Mouse (Mus musculus): ENCODE data around the gene Frat1. TPM values are rescaled to one million over a fixed set of nuclear protein-coding genes. Genes with fewer than 3 reads are reported as not detected.

Gene Frat1
- 10 to 100 TPM; 22.4 to 24.8 TPM for total RNA-seq (2021)

DNA sequence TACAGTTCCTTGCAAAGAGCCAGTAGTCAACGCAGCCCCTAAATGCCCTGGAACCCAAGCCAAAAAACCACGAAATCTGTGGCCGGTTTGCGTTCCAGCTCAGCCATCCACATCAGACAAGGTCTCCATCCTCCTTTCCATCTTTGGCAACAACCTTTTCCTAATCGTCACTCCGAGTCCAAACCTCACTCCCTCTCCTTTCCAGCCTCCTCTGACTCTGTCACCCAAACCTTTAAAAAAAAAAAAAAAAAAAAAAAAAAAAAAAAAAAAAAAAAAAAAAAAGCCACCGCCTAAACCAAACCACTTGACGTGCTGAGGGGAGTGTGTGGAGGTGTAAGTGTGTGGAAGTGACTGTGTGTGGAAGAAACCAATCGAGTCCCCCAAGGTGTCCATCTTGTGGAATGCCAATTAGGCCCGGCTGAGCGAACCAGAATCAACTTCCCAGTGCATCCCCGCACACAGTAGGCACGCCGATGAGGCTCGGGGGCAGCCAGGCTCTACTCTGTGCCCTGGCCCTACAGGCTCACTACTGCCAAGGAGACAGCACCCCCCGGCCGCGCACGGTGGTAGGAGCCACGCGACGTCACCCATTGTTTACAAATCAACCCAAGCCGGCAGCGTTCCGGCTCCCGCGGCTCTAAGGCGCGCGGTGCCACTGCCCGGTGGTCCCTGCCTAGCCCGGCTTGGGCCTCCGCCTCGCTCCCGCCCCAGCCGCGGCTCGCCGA is at the start of gene Frat1:
TSS of gene Frat1 (plus strand) at position 590 of the 725 bp plus-strand sequence.
- peak; percentile 80 to 92 for DNase-seq (ENCODE audit: extremely low spot score in 1 of 2, low spot score in 1 of 2)

DNA sequence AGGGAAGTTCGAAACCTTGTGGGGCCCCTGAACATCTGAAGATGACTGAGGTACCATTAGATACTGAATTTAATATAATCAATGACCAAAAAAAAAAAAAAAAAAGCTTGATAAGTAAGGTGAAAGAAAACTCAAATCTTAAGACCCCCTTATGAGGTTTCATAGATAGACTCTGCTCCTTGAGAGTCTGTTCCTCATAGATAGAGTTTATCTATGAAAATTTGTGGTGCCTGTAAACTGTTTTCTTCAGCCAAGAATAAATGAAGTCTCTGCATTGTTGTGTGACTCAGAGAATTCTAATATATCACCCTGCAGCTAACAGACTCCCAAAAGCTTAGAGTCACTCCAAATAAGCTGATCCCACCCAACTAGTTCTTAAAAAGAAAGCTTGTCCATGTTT is 42.9 kb upstream of the Frat1 start:
- DNase-seq (ENCODE audit: extremely low spot score in 1 of 2, low spot score in 1 of 2): no peak

DNA sequence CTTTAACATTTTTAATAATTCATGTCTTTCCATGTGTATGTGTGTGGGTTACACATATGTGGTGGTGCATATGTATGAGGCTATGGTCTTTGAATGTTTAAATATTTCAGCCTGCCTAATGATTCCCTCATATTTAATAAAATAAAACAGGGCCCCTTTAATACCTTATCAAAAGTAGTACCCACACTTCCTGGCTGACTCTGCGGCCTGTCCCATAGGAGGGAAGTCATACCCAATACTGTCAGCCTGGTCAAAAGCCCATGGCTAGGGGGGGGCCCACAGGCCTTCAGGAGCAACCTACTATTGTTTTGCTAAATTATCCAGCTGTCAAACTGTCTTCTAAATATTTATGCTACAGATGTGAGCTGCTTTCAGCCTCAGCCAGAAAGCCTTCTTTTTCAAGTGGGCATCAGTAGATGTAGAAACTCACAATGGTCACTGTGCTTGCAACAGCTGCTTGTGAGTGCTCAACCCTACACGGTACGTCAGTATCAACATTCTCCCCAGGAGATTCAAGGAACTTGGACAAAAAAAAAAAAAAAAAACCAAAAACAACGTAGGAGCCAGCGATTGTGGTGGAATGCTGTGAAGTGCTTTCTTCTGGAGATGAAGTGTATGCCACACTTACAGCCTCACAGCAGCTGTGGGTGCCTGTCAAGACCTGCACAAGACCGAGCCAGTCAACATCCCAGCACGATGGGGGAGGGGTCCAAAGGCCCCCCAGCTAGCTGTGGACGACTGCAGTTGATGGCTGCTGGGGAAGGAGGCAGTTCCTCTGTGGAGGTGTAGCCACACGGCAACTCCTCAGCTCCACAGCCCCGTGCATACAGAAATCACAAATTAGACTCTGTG is 40.4 kb upstream of the Frat1 start:
- DNase-seq (ENCODE audit: extremely low spot score in 1 of 2, low spot score in 1 of 2): no peak

DNA sequence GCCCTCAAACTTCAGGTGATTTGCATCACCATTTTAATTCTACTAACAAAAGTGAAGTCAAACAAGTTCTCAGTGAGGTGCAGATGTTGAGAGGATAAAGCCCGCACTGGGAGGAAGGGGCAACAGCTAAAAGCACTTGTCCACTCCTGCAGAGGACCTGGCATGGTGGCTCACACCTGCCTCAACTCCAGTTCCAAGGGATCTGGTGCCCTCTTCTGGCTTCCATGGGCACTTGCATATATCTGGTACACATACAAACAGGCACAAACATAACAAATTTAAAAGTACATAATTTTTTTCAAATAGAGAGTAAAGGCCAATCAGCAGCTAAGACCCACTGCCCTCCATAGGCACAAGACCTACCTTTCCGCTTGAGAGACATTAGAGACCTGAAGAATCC is 38.4 kb upstream of the Frat1 start:
- no peak for DNase-seq (ENCODE audit: extremely low spot score in 1 of 2, low spot score in 1 of 2)

DNA sequence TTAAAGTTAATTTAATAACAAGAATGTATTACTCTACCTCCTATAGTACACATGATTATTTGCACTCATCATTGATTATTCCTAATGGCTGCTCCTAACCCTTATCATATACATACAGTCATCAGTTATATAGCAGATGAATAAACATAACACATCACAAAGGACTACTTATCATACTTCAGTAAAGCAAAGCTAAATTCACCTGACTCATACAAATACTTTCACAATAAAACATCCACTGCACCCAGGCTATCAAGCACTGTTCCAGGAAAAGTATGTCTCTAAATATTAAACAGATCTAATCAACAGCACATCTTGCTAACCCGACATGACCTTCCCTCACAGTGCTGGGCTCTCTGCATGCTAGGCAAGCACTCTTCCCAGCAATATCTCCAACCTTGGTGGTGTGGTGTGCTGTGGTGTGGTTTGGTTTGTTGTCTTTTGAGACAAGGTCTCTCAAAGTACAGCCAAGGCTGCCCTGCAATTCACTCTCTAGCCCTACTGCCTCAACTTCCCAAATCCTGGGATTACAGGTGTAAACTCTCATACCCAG is 36.8 kb upstream of the Frat1 start:
- no peak for DNase-seq (ENCODE audit: extremely low spot score in 1 of 2, low spot score in 1 of 2)

DNA sequence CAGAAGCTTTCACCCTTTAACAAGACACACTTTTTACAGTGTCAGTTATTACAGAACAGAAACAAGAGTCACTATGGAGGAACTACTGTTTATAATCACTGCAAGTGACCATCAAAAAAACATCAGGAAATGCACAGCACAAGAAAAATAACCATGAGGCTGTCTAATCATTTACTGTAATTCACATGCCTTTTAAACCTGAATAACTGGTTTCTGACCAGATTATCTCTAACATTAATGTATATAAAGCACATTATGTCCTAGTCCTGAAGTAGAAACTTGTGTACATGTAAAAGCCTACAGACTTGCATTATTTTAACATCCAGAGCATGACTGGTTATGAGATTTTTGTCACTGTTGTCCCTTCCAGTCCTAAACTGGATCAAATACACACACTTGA is 35.8 kb upstream of the Frat1 start:
- DNase-seq (ENCODE audit: extremely low spot score in 1 of 2, low spot score in 1 of 2): no peak

DNA sequence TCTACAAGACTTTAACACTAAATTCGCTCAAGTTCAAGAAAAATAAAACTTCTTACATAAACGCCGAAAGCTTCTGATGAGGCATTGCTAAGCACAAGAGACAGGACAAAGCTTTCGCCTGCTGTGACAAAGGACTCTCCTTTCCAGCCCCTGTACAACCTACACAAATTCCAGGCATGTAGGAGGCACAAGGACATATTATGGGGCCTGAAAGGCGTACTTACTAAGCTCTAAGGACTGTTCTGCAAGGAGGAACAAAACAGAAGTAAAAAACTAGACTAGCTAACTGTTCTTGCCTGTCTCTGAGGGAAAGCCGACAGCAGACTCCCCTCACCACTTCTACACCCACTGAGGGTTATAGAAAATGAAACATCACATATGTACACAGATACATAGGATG is 34.9 kb upstream of the Frat1 start:
- no peak for DNase-seq (ENCODE audit: extremely low spot score in 1 of 2, low spot score in 1 of 2)

DNA sequence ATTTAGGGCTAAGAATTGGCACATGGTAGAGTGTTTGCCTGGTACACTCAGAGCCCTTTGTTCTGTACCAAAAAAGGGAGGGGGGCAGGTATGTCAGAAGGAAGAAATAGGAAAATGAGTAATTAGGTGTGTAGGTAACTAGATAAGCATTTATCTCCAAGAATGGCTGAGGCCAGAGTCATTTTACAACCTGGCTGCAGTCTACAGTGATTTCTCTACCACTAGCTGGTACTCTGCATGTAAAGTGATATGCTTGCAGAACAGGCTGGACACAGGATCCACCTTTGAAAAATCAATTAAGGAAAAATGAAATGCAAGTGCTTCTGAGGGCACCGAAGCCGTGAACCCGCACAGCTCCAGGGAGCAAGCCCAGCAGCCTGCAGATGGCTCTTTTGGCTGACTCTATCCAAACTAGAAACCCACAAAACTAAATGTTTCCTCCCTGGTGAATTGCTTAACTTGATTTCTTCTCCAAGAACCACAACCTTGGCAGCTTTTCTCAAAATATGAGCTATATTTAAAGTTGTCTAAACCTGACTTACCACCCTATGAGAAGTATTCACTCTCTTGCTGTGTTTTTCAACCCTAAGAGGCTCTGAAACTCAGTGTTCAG is 33.5 kb upstream of the Frat1 start:
- no peak for DNase-seq (ENCODE audit: extremely low spot score in 1 of 2, low spot score in 1 of 2)

DNA sequence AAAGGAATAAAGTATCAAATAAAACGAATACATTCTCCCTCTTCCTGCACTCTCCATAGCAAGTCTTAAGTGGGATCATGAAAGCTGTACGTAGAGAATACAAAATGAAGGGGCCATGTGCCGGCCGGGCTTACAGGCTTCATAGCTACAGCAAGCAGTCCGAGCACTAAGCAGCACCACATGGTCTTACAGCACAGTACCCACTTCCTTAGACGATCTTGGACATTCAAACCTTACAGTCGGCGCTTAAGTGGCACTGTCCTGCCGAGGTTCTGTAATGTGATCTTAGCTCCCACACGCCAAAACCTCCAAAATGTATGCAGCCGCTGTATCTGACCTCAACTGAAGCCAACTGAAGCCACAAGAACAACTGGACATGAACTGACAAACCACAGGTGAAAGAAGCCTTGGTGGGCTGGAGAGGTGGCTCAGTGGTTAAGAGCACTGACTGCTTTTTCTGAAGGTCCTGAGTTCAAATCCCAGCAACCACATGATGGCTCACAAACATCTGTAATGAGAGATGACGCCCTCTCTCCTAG is 32.9 kb upstream of the Frat1 start:
- DNase-seq (ENCODE audit: extremely low spot score in 1 of 2, low spot score in 1 of 2): no peak

DNA sequence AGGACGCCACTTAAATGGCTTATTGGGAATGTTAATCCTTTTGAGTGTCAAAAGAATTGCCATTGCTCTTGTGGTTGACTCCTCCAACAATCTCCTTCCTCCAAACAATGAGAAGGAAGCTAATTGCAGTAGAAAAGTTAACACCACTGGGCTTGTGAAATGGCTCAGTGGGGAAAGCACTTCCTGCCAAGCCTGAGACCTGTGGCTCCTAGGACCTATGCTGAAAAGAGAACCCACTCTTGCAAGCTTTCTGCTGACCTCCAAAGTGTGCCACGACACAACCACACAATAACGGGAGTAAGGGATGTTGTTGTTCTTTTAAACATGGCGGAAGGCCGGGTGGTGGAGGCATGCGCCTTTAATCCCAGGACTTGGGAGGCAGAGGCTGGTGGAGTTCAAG is 32.2 kb upstream of the Frat1 start:
- DNase-seq (ENCODE audit: extremely low spot score in 1 of 2, low spot score in 1 of 2): no peak

DNA sequence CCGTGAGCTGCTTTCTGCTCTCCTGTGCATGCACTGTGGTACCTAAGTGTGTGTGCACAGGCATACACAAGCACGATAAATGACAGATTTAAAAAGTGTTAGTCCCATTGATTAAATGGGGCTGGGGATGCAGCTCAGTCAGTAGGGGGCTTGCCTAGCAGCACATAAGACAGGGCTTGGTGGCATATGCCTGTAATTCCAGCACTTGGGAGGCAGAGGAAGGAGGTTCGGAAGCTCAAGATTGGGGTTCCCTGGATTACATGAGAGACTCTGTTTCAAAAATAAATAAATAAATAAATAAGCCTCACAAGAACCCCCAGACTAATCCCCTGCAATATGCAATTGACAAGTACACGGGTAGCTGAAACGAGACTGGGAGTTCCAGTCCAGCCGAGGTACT is 29.3 kb upstream of the Frat1 start:
- DNase-seq (ENCODE audit: extremely low spot score in 1 of 2, low spot score in 1 of 2): no peak

DNA sequence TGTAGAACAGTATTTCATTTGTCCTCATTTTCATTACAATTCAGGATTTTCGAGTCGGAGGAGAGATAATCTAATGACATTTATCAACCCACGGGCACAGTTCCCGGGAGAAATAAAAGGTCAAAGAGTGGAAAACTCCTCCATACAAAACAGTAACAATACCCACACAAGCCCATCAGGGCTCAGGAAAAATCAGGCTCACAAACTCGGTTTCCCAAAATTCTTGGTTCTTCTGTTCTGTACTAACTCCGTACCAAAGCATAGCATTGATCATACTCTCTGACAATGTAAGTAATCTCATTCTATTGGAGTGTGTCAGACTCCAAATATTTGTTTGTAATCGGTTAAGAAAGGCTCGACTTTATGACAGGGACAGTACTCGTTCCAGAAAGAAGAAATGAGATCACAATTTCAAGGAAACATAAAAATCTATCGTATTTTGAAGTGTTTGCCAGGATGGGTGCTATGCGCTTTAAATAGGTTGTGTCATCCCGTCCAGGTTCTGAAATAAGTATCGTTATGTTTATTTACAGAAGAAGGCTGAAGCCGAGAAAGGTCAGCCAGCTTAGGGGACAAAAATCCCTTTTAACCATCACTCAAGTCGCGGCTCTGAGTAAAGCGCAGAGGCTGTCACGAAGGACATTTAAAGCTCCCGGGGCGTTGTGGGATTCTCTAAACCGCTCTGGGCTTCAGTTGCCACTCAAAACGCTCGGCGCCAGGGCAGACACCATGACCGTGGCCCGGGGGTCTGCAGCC is 28.6 kb upstream of the Frat1 start:
- DNase-seq (ENCODE audit: extremely low spot score in 1 of 2, low spot score in 1 of 2): peak in 1 of 2 experiments; percentile 8

DNA sequence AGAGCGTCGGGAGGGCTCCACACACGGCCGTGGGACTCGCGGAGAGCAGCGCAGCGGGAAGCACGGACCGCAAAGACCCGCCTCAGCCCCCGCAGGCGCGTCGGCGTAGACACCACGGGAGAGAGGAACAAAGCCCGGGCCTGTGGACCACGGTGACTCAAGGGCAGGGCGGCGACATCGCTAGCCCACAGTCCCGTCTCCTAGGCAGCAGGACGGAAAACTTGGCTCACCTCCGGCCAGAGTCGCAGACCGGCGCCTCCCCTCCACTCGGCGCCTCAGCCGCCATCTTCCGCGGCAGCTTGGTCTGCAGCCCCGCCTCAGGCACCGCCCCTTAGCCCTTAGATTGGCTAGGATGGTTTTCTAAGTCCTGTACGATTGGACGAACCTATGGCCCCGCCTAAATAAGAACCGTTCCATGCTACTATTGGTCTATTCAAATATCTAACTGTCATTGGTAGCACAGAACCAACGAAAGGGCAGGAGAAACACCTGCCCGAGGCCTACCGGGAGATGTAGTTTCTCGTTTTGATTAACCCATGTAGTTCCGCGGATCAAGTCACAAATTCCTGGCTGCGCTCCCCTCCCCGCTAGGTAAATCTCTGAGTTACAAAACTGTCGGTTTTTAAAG is 27.9 kb upstream of the Frat1 start, which contains the start of gene Arhgap19:
TSS of gene Arhgap19 (minus strand) at position 306 of the 628 bp plus-strand sequence.
- DNase-seq (ENCODE audit: extremely low spot score in 1 of 2, low spot score in 1 of 2): peak; percentile 63 to 65

DNA sequence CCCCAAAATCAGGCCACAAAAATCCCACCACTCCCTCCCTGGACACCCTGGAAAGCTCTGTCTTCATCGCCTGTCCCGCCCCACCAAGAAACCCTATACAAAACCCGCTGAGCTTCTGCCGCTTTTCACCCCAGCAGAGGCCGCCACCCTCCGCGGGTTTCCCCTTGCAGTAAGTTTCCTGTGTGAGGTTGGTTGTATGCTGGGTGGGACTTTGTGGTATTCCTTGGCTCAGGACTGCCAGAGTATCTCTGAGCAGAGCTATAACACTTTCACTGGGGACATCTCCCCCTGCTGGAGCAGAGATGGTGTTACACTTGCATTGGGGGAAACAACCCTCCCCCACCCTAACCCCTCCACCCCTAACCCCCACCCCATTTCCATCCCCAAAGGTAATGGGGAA is 26.4 kb upstream of the Frat1 start:
- no peak for DNase-seq (ENCODE audit: extremely low spot score in 1 of 2, low spot score in 1 of 2)

DNA sequence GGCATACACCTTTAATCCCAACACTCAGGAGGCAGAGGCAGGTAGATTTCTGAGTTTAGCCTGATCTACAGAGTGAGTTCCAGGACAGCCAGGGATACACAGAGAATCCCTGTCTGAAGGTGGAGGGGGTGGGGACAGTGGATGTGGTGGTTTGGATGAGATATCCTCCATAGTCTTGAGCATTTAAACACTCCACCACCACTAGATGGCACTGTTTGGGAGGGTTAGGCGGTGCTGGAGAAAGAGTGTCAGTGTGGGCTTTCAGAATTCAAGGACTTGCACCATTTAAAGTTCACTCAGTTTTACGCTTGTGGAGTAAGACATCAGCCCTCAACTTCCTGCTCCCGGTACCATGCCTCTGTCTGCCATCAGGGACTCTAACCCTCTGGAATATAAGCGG is 23.9 kb upstream of the Frat1 start:
- DNase-seq (ENCODE audit: extremely low spot score in 1 of 2, low spot score in 1 of 2): no peak

DNA sequence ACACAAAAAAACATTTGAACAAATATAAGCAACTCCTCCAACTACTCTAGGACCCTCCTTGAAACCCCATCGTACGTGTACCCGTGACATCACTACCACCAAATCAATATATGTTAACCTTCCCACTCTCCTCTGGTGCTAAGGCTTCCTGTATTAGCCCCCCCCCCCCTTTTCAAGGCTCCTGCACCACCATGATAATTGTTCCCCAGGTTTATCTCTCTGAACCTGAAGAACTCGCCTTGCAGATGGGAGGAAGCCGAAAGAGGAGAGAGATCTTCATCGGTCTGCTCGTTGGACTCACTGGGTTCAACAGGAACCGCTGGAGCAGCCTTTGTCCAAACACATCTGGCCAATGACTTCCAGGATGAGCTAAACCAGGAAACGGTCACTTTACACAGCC is 22.3 kb upstream of the Frat1 start:
- no peak for DNase-seq (ENCODE audit: extremely low spot score in 1 of 2, low spot score in 1 of 2)

DNA sequence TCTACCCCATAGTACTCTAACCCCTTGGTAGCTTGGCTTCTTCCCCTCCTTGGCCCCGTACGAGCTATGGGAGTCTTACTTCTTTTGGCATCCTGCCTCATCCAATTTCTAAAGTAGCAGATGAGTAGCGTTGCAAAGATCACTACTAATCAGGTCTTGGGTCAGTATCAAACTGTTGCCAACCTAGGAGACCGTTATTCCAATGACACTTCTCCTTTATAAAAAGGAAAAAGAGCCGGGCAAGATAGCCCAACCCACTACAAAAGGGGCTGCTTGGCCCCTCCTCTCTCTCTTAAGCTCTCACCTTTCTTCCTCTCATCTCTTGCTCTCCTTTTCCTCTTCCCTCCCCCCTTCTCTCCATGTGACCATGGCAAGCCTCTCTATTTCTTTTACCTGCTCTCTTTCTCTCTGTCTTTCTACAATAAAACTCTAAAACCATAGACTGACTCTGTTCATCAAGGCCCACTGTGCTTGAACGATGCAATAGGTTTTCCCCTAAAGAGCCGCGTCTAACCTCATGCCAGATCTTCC is 21.6 kb upstream of the Frat1 start:
- DNase-seq (ENCODE audit: extremely low spot score in 1 of 2, low spot score in 1 of 2): no peak

DNA sequence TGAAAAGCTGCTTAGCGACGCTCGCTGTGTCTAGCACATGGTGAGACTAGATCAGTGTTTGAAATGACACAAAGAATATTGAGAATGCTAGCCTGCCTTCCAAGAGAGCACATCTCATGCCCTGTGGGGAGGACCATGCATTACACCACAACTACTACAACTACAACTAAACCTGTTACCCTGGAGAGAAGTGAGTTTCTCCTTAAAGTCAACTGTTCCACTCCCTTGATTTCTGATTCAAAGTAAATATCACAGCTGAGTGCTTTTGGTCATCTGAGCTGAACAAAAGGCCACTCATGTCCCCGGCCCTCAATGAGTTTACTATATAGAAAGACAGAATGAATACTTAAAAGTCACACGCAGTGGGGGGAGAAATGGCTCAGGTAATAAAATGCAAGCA is 19.7 kb upstream of the Frat1 start:
- no peak for DNase-seq (ENCODE audit: extremely low spot score in 1 of 2, low spot score in 1 of 2)

DNA sequence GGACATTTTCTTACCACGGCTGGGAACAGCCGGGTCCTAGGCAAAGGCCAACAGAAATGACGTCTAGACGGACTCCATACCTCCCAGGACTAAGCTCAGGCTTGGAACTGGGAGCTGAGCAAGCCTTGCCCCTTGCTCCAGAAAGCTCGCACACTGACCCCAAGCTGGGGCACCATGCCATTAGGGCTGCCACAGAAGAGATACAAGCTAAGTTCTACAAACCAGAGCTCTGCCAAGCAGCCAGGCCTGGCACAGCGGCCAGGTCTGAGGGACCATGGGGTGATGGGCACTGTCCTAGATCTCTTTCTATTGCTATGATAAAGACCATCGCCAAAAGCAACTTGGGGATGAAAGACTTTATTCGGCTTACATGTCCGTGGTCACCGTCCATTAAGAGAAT is 17.2 kb upstream of the Frat1 start:
- DNase-seq (ENCODE audit: extremely low spot score in 1 of 2, low spot score in 1 of 2): no peak
